Mouse (Mus musculus) CH12.LX (cell line): ENCODE data around the gene Rexo5. TPM values are rescaled to one million over a fixed set of nuclear protein-coding genes. Genes with fewer than 3 reads are reported as not detected.

ENCODE experiments used
- DNase-seq: peaks from one replicate; pipeline ENCODE4 v3.0.0-alpha.2; 2013; ENCODE audit errors: extremely low read depth
- H3K27ac ChIP-seq: 2 replicates; pipeline ENCODE4 v1.5.1; 2012; ENCODE audit warnings: low read depth, mild to moderate bottlenecking, control low read depth, moderate library complexity; ENCODE audit not compliant: insufficient read depth
- H3K27me3 ChIP-seq: replicated peaks from 2 replicates; pipeline ENCODE3; 2012; ENCODE audit warnings: inconsistent platforms
- H3K36me3 ChIP-seq, 2 experiments: replicated peaks in 1 of 2; 2 replicates each; pipeline versions ENCODE3 to v1.6.1; 2012; ENCODE audit warnings: inconsistent platforms in 1 of 2, low read length in 1 of 2, mild to moderate bottlenecking in 1 of 2, mixed read lengths in 1 of 2, moderate library complexity in 1 of 2; ENCODE audit not compliant: control insufficient read depth in 1 of 2, insufficient read depth in 1 of 2
- H3K4me1 ChIP-seq, 2 experiments: 2 replicates each; pipeline ENCODE4 v1.6.1; 2012; ENCODE audit warnings: inconsistent platforms in 1 of 2, moderate library complexity in 1 of 2; ENCODE audit not compliant: insufficient read depth in 2 of 2, control insufficient read depth in 1 of 2
- H3K4me2 ChIP-seq: 2 replicates; pipeline ENCODE4 v1.6.1; 2012; ENCODE audit warnings: low read depth, mild to moderate bottlenecking, control low read depth; ENCODE audit not compliant: poor library complexity, insufficient read depth, severe bottlenecking
- H3K4me3 ChIP-seq, 3 experiments: fragments of 150-350 bp in 1 of 3; sonication (generic) in 1 of 3; replicated peaks in 1 of 3; 2 replicates each; pipeline versions ENCODE3 to v1.5.1; 2011 to 2012; ENCODE audit warnings: low read depth in 2 of 3, low read length in 2 of 3, mild to moderate bottlenecking in 2 of 3, moderate library complexity in 2 of 3, control low read depth in 1 of 3, improper control_type of control experiment in 1 of 3, inconsistent platforms in 1 of 3, mixed read lengths in 1 of 3; ENCODE audit not compliant: poor library complexity in 1 of 3
- H3K79me2 ChIP-seq: replicated peaks from 2 replicates; pipeline ENCODE4 v1.6.1; 2012; ENCODE audit warnings: mild to moderate bottlenecking, moderate library complexity; ENCODE audit not compliant: control insufficient read depth, poor library complexity, insufficient read depth, severe bottlenecking; ENCODE audit errors: extremely low read depth
- H3K9ac ChIP-seq: 2 replicates; pipeline ENCODE4 v1.6.1; 2012; ENCODE audit warnings: low read depth, mild to moderate bottlenecking, control low read depth, moderate library complexity; ENCODE audit not compliant: insufficient read depth
- H3K9me3 ChIP-seq: replicated peaks from 2 replicates; pipeline ENCODE3; 2012; ENCODE audit warnings: low read length, inconsistent platforms, mixed read lengths
- BHLHE40 ChIP-seq: IDR thresholded peaks from 2 replicates; pipeline ENCODE4 v1.6.1; 2011; ENCODE audit warnings: mild to moderate bottlenecking, low read depth, low read length, improper control_type of control experiment
- CHD1 ChIP-seq: IDR thresholded peaks from 2 replicates; pipeline ENCODE4 v1.6.1; 2012; ENCODE audit warnings: low read depth, low read length, improper control_type of control experiment, inconsistent platforms
- CTCF ChIP-seq, 2 experiments: IDR thresholded peaks in 1 of 2; conservative IDR thresholded peaks in 1 of 2; 2 replicates each; pipeline ENCODE4 v1.5.1; 2011 to 2012; ENCODE audit warnings: low read depth in 2 of 2, low read length in 2 of 2, improper control_type of control experiment in 1 of 2, inconsistent platforms in 1 of 2, mild to moderate bottlenecking in 1 of 2, moderate library complexity in 1 of 2
- E2F4 ChIP-seq: IDR thresholded peaks from 2 replicates; pipeline ENCODE4 v1.6.1; 2011; ENCODE audit warnings: low read depth, low read length, improper control_type of control experiment; ENCODE audit not compliant: insufficient replicate concordance
- EP300 ChIP-seq: IDR thresholded peaks from 2 replicates; pipeline ENCODE4 v1.6.1; 2011; ENCODE audit warnings: low read length, improper control_type of control experiment
- ETS1 ChIP-seq: conservative IDR thresholded peaks from 2 replicates; pipeline ENCODE4 v1.6.1; 2012; ENCODE audit warnings: low read depth, mild to moderate bottlenecking, inconsistent platforms, low read length, improper control_type of control experiment, moderate library complexity
- GABPA ChIP-seq: IDR thresholded peaks from 2 replicates; pipeline ENCODE4 v1.6.1; 2012; ENCODE audit warnings: low read depth, low read length, improper control_type of control experiment, inconsistent platforms; ENCODE audit not compliant: insufficient replicate concordance
- HCFC1 ChIP-seq: IDR thresholded peaks from 2 replicates; pipeline ENCODE4 v1.6.1; 2012; ENCODE audit warnings: low read depth, mild to moderate bottlenecking, inconsistent platforms, low read length, improper control_type of control experiment
- JUN ChIP-seq: IDR thresholded peaks from 2 replicates; pipeline ENCODE4 v1.6.1; 2011; ENCODE audit warnings: low read depth, mild to moderate bottlenecking, low read length, improper control_type of control experiment, moderate library complexity; ENCODE audit not compliant: insufficient read depth
- JUND ChIP-seq: conservative IDR thresholded peaks from 2 replicates; pipeline ENCODE4 v1.6.1; 2011; ENCODE audit warnings: low read depth, low read length, improper control_type of control experiment
- MAFK ChIP-seq: IDR thresholded peaks from 2 replicates; pipeline ENCODE4 v1.6.1; 2011; ENCODE audit warnings: low read length, improper control_type of control experiment; ENCODE audit not compliant: insufficient replicate concordance
- MAX ChIP-seq: IDR thresholded peaks from 2 replicates; pipeline ENCODE4 v1.6.1; 2011; ENCODE audit warnings: low read length, improper control_type of control experiment
- MAZ ChIP-seq: IDR thresholded peaks from 2 replicates; pipeline ENCODE4 v1.6.1; 2012; ENCODE audit warnings: low read depth, mild to moderate bottlenecking, inconsistent platforms, low read length, improper control_type of control experiment, moderate library complexity
- MEF2A ChIP-seq: IDR thresholded peaks from 2 replicates; pipeline ENCODE4 v1.6.1; 2014; ENCODE audit warnings: low read depth, mild to moderate bottlenecking, inconsistent platforms, low read length, improper control_type of control experiment, borderline replicate concordance
- MYC ChIP-seq: IDR thresholded peaks from 2 replicates; pipeline ENCODE4 v1.6.1; 2011; ENCODE audit warnings: low read depth, mild to moderate bottlenecking, improper control_type of control experiment, low read length
- NELFE ChIP-seq: IDR thresholded peaks from 2 replicates; pipeline ENCODE4 v1.6.1; 2011; ENCODE audit warnings: low read depth, low read length, improper control_type of control experiment
- POLR2A ChIP-seq: IDR thresholded peaks from 2 replicates; pipeline ENCODE4 v1.6.1; 2011; ENCODE audit warnings: low read depth, mild to moderate bottlenecking, improper control_type of control experiment, low read length
- RAD21 ChIP-seq: IDR thresholded peaks from 2 replicates; pipeline ENCODE4 v1.6.1; 2011; ENCODE audit warnings: low read depth, mild to moderate bottlenecking, low read length, improper control_type of control experiment, moderate library complexity
- RCOR1 ChIP-seq: conservative IDR thresholded peaks from 2 replicates; pipeline ENCODE4 v1.6.1; 2012; ENCODE audit warnings: low read depth, mild to moderate bottlenecking, inconsistent platforms, low read length, improper control_type of control experiment
- SIN3A ChIP-seq: IDR thresholded peaks from 2 replicates; pipeline ENCODE4 v1.6.1; 2012; ENCODE audit warnings: low read length, improper control_type of control experiment, inconsistent platforms
- SMC3 ChIP-seq: IDR thresholded peaks from 2 replicates; pipeline ENCODE4 v1.6.1; 2011; ENCODE audit warnings: low read depth, low read length, improper control_type of control experiment
- TCF12 ChIP-seq: IDR thresholded peaks from 2 replicates; pipeline ENCODE4 v1.6.1; 2014; ENCODE audit warnings: low read depth, mild to moderate bottlenecking, inconsistent platforms, low read length, improper control_type of control experiment
- USF1 ChIP-seq: IDR thresholded peaks from 2 replicates; pipeline ENCODE4 v1.6.1; 2014; ENCODE audit warnings: low read depth, mild to moderate bottlenecking, inconsistent platforms, low read length, improper control_type of control experiment
- USF2 ChIP-seq: conservative IDR thresholded peaks from 2 replicates; pipeline ENCODE4 v1.6.1; 2011; ENCODE audit warnings: low read depth, low read length, improper control_type of control experiment
- ZC3H11A ChIP-seq: IDR thresholded peaks from 2 replicates; pipeline ENCODE4 v1.6.1; 2012; ENCODE audit warnings: low read depth, mild to moderate bottlenecking, inconsistent platforms, low read length, improper control_type of control experiment
- ZKSCAN1 ChIP-seq: IDR thresholded peaks from 2 replicates; pipeline ENCODE4 v1.6.1; 2012; ENCODE audit warnings: low read depth, inconsistent platforms, low read length, improper control_type of control experiment, borderline replicate concordance
- dilution Hi-C: fragments of 300-500 bp; cut with MboI; formaldehyde crosslinking; loops from 2 replicates; pipeline ENCODE4 v1.14.3; 2020; ENCODE audit warnings: low sequenced_read_pairs; ENCODE audit not compliant: extremely low pct_unique_long_range_greater_than_20kb, extremely low pct_ligation_motif_present
- in situ Hi-C: fragments of 300-500 bp; cut with MboI; formaldehyde crosslinking; loops from 3 replicates; pipeline ENCODE4 v1.14.3; 2019; ENCODE audit warnings: low sequenced_read_pairs, low pct_ligation_motif_present, low pct_unique_long_range_greater_than_20kb, mixed read lengths
- polyA plus RNA-seq: library from polyadenylated mRNA; unstranded; fragments of >175 nt; gene quantifications from 2 replicates; pipeline ENCODE4 v1.2.1, GENCODE M21; 2012; ENCODE audit warnings: low read depth; ENCODE audit not compliant: insufficient read length
- total RNA-seq, 2 experiments: library from RNA; depleted of rRNA; stranded (reverse); fragments of 300-350 nt in 1 of 2; fragments of >200 nt in 1 of 2; gene quantifications; 2 replicates each; pipeline ENCODE4 v1.2.3; 2012 to 2014

Rexo5 gene
- total and polyA plus RNA-seq, 3 experiments, result 11.0 to 15.5 (median 12.0) TPM

DNA sequence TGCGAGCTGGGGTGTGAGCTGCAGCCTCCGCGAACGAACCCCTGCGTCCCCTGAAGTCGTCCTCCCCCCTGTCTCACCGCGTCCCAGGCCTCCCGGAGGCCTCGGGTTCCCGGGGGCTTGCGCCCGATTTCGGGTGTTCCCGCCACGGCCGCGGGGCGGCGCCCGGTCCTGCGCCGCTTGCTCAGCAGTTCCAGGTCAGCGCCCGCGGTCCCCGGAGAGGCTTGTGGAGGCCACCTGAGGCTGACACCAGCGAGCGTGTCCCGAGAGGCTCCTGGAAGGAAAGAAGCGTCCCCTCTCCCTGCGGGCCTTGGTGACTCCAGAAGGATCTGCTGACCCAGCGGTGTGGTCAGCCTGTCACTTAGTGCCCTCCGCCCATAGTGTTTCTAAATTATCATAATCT lies 49.5 kb upstream of the Rexo5 start:
- peak; percentile 38 for DNase-seq
- H3K27ac ChIP-seq, result no peak overlapping the region
- TF ChIP-seq SMC3 (peak; percentile 35), MAFK (peak; percentile 54; the same call in 1 of the 2 replicates), E2F4 (no peak), ZC3H11A (no peak), CTCF (conservative IDR thresholded peaks at IDR 0.05 in 1 of 2, IDR thresholded peaks at IDR 0.05 in 1 of 2; ENCODE audit: low read depth in 2 of 2, low read length in 2 of 2) (peak in 1 of 2 experiments; percentile 51; a peak in 2 of 4 replicates), USF1 (no peak), TCF12 (no peak), RAD21 (peak; percentile 13)
- H3K27me3 ChIP-seq, result no peaks in the 10 kb centered on the region
- no peaks in the 10 kb centered on the region for H3K79me2 ChIP-seq
- dilution Hi-C loops, result no loop called here
- no peaks in the 10 kb centered on the region for H3K36me3 ChIP-seq
- no peaks in the 10 kb centered on the region for H3K9me3 ChIP-seq
- H3K4me2 ChIP-seq, result no peak overlapping the region
- in situ Hi-C loops, result no loop called here
- no peak overlapping the region for H3K9ac ChIP-seq
- no peak overlapping the region for H3K4me3 ChIP-seq
- H3K4me1 ChIP-seq, result peaks cover 0 to 11% of the 10 kb centered on the region in 2 experiments; a peak in 2 of 4 replicates

DNA sequence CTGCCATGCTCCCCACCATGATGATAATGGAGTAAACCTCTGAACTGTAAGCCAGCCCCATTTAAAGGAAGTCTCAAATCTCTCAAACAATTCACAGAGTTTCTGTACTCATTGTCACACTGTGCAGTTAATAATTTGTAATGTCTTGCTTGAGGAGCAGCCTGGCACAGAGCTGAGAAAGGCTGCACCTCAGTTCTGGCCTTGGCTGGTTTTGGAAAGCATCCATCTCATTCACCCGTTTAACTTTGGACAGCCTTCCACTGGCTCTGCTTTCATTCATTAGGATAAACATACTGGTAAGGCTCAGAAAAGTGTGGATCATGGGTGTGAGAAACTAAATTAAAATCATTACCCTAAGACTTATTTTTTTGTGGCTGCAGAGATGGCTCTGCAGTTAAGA lies 47.9 kb upstream of the Rexo5 start:
- Histone ChIP-seq H3K9me3 (no peaks in the 10 kb centered on the region), H3K9ac (no peak overlapping the region), H3K79me2 (no peaks in the 10 kb centered on the region), H3K36me3 (no peaks in the 10 kb centered on the region), H3K4me1 (peaks cover 0 to 11% of the 10 kb centered on the region in 2 experiments; a peak in 2 of 4 replicates), H3K4me2 (no peak overlapping the region), H3K27ac (no peak overlapping the region), H3K4me3 (no peak overlapping the region), H3K27me3 (no peaks in the 10 kb centered on the region)
- dilution Hi-C loops (no loop called here), in situ Hi-C loops (no loop called here)
- DNase-seq, result no peak
- TF ChIP-seq SIN3A (no peak), NELFE (no peak), ZKSCAN1 (no peak), MYC (no peak), E2F4 (no peak), RCOR1 (no peak), ETS1 (no peak), EP300 (no peak), USF2 (no peak)

- Histone ChIP-seq H3K27me3 (no peaks in the 10 kb centered on the region), H3K9me3 (no peaks in the 10 kb centered on the region), H3K4me3 (no peak overlapping the region), H3K36me3 (no peaks in the 10 kb centered on the region), H3K4me2 (no peak overlapping the region), H3K27ac (no peak overlapping the region), H3K4me1 (peaks cover 0 to 11% of the 10 kb centered on the region in 2 experiments; a peak in 2 of 4 replicates), H3K9ac (no peak overlapping the region), H3K79me2 (no peaks in the 10 kb centered on the region)
- TF ChIP-seq HCFC1 (no peak), POLR2A (no peak), SMC3 (no peak), NELFE (no peak), ZKSCAN1 (no peak), BHLHE40 (no peak), MAFK (no peak), CHD1 (no peak), GABPA (no peak), SIN3A (no peak), JUND (no peak), JUN (no peak), MAZ (no peak), MEF2A (no peak), MAX (no peak)
- dilution Hi-C loops, result no loop called here
- in situ Hi-C loops, result no loop called here
- DNase-seq, result no peak
Observed at GRCm38 (mm10) chr7:119748761-119749160, 45.0 kb upstream of the Rexo5 start.
